Mouse (Mus musculus) neural tube, embryonic 11.5 days (tissue): ENCODE results near the gene Cep104. TPM values are rescaled to one million over a fixed set of nuclear protein-coding genes. Genes with fewer than 3 reads are reported as not detected.

Experiments
- ATAC-seq: fragments of 200-750 bp; cut with Nextera tagmentation; 2 replicates; pipeline ENCODE4 v1.8.0; 2017; ENCODE audit warnings: moderate number of reproducible peaks, mild to moderate bottlenecking, moderate TSS enrichment, moderate library complexity; ENCODE audit not compliant: insufficient read depth, low FRiP score, low TSS enrichment
- DNase-seq: peaks from one replicate; pipeline ENCODE4 v3.0.0-alpha.2; 2015; ENCODE audit warnings: low spot score
- H3K27ac ChIP-seq: fragments of 300-500 bp; sonication (generic); 2 replicates; pipeline ENCODE4 v1.5.1; 2014; ENCODE audit warnings: low read depth, mild to moderate bottlenecking, low read length
- H3K27me3 ChIP-seq: fragments of 300-500 bp; sonication (generic); 2 replicates; pipeline ENCODE4 v1.6.1; 2014; ENCODE audit warnings: mild to moderate bottlenecking, low read length, mixed read lengths; ENCODE audit not compliant: control insufficient read depth, insufficient read depth
- H3K36me3 ChIP-seq: fragments of 300-500 bp; sonication (generic); 2 replicates; pipeline ENCODE4 v1.6.1; 2014; ENCODE audit warnings: mild to moderate bottlenecking, low read length, moderate library complexity, mixed read lengths; ENCODE audit not compliant: control insufficient read depth, insufficient read depth
- H3K4me1 ChIP-seq: fragments of 300-500 bp; sonication (generic); 2 replicates; pipeline ENCODE4 v1.6.1; 2014; ENCODE audit warnings: low read length, mixed read lengths; ENCODE audit not compliant: control insufficient read depth, insufficient read depth
- H3K4me2 ChIP-seq: fragments of 300-500 bp; sonication (generic); 2 replicates; pipeline ENCODE4 v1.6.1; 2014; ENCODE audit warnings: low read depth, mild to moderate bottlenecking, moderate library complexity
- H3K4me3 ChIP-seq: fragments of 300-500 bp; sonication (generic); 2 replicates; pipeline ENCODE4 v1.5.1; 2014; ENCODE audit warnings: low read depth, low read length
- H3K9ac ChIP-seq: fragments of 300-500 bp; sonication (generic); 2 replicates; pipeline ENCODE4 v1.6.1; 2014; ENCODE audit warnings: mild to moderate bottlenecking, low read length
- H3K9me3 ChIP-seq: fragments of 300-500 bp; sonication (generic); 2 replicates; pipeline ENCODE4 v1.6.1; 2016; ENCODE audit warnings: low read length; ENCODE audit not compliant: control insufficient read depth
- WGBS: fragments of 180-500 bp; shearing (Covaris S2); extraction: QIAGEN DNeasy Blood & Tissue Kit; methylation state at CpG from one replicate; pipeline ENCODE4 v1.1.7; 2014; 5-methylcytosine and 5-hydroxymethylcytosine counted together
- polyA plus RNA-seq: library from polyadenylated mRNA; unstranded; fragments of >200 nt; fragmentation: Nextera tagmentation; extraction: Ambion mirVana; gene quantifications from 2 replicates; pipeline ENCODE4 v1.2.1, GENCODE M21; 2014

The Cep104 gene
- polyA plus RNA-seq, 1 experiment from 2014 or later, result 22.9 TPM

GRCm38 (mm10) chr4:154045837-154046236 lies 70.8 kb downstream of the Cep104 start:
- no peaks in the 10 kb centered on the region for H3K36me3 ChIP-seq
- 70% methylated on average over 5 of the region's 5 CpGs for WGBS
- no peak for ATAC-seq

GRCm38 (mm10) chr4:154051401-154051800 lies 76.4 kb downstream of the Cep104 start:
- H3K4me2 ChIP-seq, result no peak overlapping the region
- 85% methylated on average over 3 of the region's 3 CpGs for WGBS
- H3K4me1 ChIP-seq, result no peaks in the 10 kb centered on the region
- no peaks in the 10 kb centered on the region for H3K36me3 ChIP-seq
- ATAC-seq (no peak), DNase-seq (no peak)
- H3K4me3 ChIP-seq, result no peak overlapping the region
- H3K27ac ChIP-seq, result no peak overlapping the region
- no peaks in the 10 kb centered on the region for H3K27me3 ChIP-seq
- H3K9me3 ChIP-seq, result no peaks in the 10 kb centered on the region
- no peak overlapping the region for H3K9ac ChIP-seq

More at GRCm38 (mm10) chr4:154045837-154046236, 70.8 kb downstream of the Cep104 start:
- H3K4me3 ChIP-seq, result no peak overlapping the region
- DNase-seq, result no peak
- H3K4me1 ChIP-seq, result no peaks in the 10 kb centered on the region
- H3K4me2 ChIP-seq, result no peak overlapping the region
- no peaks in the 10 kb centered on the region for H3K27me3 ChIP-seq
- no peak overlapping the region for H3K27ac ChIP-seq
- H3K9me3 ChIP-seq, result no peaks in the 10 kb centered on the region
- H3K9ac ChIP-seq, result no peak overlapping the region

GRCm38 (mm10) chr4:154053065-154053464 lies 78.1 kb downstream of the Cep104 start:
- ATAC-seq (no peak), DNase-seq (no peak)
- Histone ChIP-seq H3K27me3 (no peaks in the 10 kb centered on the region), H3K4me2 (no peak overlapping the region), H3K4me3 (no peak overlapping the region), H3K9me3 (no peaks in the 10 kb centered on the region), H3K36me3 (no peaks in the 10 kb centered on the region), H3K27ac (no peak overlapping the region), H3K4me1 (no peaks in the 10 kb centered on the region), H3K9ac (no peak overlapping the region)
- WGBS, result 65% methylated on average over 4 of the region's 4 CpGs

GRCm38 (mm10) chr4:154055482-154055881 lies 80.5 kb downstream of the Cep104 start:
- ATAC-seq (no peak), DNase-seq (no peak)
- WGBS, result 87% methylated on average over 7 of the region's 7 CpGs
- Histone ChIP-seq H3K4me1 (no peaks in the 10 kb centered on the region), H3K4me2 (no peak overlapping the region), H3K36me3 (no peaks in the 10 kb centered on the region), H3K4me3 (no peak overlapping the region), H3K9me3 (no peaks in the 10 kb centered on the region), H3K27me3 (no peaks in the 10 kb centered on the region), H3K27ac (no peak overlapping the region), H3K9ac (no peak overlapping the region)

- DNase-seq (no peak), ATAC-seq (no peak)
- no peak overlapping the region for H3K4me2 ChIP-seq
- H3K36me3 ChIP-seq, result no peaks in the 10 kb centered on the region
- H3K9ac ChIP-seq, result no peak overlapping the region
- H3K9me3 ChIP-seq, result no peaks in the 10 kb centered on the region
- WGBS, result 77% methylated on average over 2 of the region's 2 CpGs
- no peak overlapping the region for H3K4me3 ChIP-seq
- H3K27me3 ChIP-seq, result no peaks in the 10 kb centered on the region
- H3K4me1 ChIP-seq, result no peaks in the 10 kb centered on the region
- no peak overlapping the region for H3K27ac ChIP-seq
These were observed 81.1 kb downstream of the Cep104 start for GRCm38 (mm10) chr4:154056046-154056445.

GRCm38 (mm10) chr4:154056661-154057060 lies 81.7 kb downstream of the Cep104 start:
- ATAC-seq (no peak), DNase-seq (no peak)
- H3K4me3 ChIP-seq, result no peak overlapping the region
- no peaks in the 10 kb centered on the region for H3K36me3 ChIP-seq
- H3K27ac ChIP-seq, result no peak overlapping the region
- H3K27me3 ChIP-seq, result no peaks in the 10 kb centered on the region
- no peaks in the 10 kb centered on the region for H3K4me1 ChIP-seq
- no peaks in the 10 kb centered on the region for H3K9me3 ChIP-seq
- no peak overlapping the region for H3K9ac ChIP-seq
- WGBS, result 56% methylated on average over 2 of the region's 2 CpGs
- H3K4me2 ChIP-seq, result no peak overlapping the region

- Histone ChIP-seq H3K4me2 (no peak overlapping the region), H3K27ac (no peak overlapping the region), H3K9me3 (no peaks in the 10 kb centered on the region), H3K4me1 (no peaks in the 10 kb centered on the region), H3K36me3 (no peaks in the 10 kb centered on the region), H3K9ac (no peak overlapping the region), H3K27me3 (no peaks in the 10 kb centered on the region), H3K4me3 (no peak overlapping the region)
- DNase-seq (no peak), ATAC-seq (no peak)
- WGBS, result 67% methylated on average over 4 of the region's 4 CpGs
These were observed 82.7 kb downstream of the Cep104 start for GRCm38 (mm10) chr4:154057696-154058095.

Other genes starting within 250 kb of the Cep104 start
- 100 and 104 TPM in 2 replicates for gene A430005L14Rik, start 18.0 kb upstream of the Cep104 start, polyA plus RNA-seq
- gene Dffb, start 68 bp upstream of the Cep104 start, polyA plus RNA-seq, result 10.2 and 11.7 TPM in 2 replicates
- gene Lrrc47, start 36.5 kb downstream of the Cep104 start, polyA plus RNA-seq, result 15.2 and 18.6 TPM in 2 replicates
- gene Smim1, start 51.0 kb downstream of the Cep104 start, polyA plus RNA-seq, result 8.5 and 10.5 TPM in 2 replicates
- gene Ccdc27, start 67.5 kb downstream of the Cep104 start, polyA plus RNA-seq, result not detected in 2 replicates
- gene Trp73, start 165.0 kb downstream of the Cep104 start, polyA plus RNA-seq, result 0.31 and 0.35 TPM in 2 replicates
- gene Wrap73, start 167.2 kb downstream of the Cep104 start, polyA plus RNA-seq, result 43.8 and 45.5 TPM in 2 replicates
- gene Tprgl, start 185.5 kb downstream of the Cep104 start, polyA plus RNA-seq, result 145 and 153 TPM in 2 replicates
- gene Megf6, start 195.5 kb downstream of the Cep104 start, polyA plus RNA-seq, result 22.1 and 22.7 TPM in 2 replicates